Mouse (Mus musculus): ENCODE data around the gene Ino80. TPM values are rescaled to one million over a fixed set of nuclear protein-coding genes. Genes with fewer than 3 reads are reported as not detected.

The Ino80 gene
- polyA plus RNA-seq, 1 experiment from 2014 or later, result 1.4 TPM

Other genes with a start within 250 kb of the Ino80 start
- gene Ppp1r14d, start 247.8 kb downstream of the Ino80 start, polyA plus RNA-seq (2015; fragmentation: Nextera tagmentation; extraction: Ambion mirVana), result 0.20 TPM in 1 of 2 replicates, not detected in the other
- gene Spint1, start 240.3 kb downstream of the Ino80 start, polyA plus RNA-seq (2015; fragmentation: Nextera tagmentation; extraction: Ambion mirVana), result 0.15 and 0.35 TPM in 2 replicates
- gene Rhov, start 206.4 kb downstream of the Ino80 start, polyA plus RNA-seq (2015; fragmentation: Nextera tagmentation; extraction: Ambion mirVana), result 0.08 and 0.26 TPM in 2 replicates
- 6.3 and 6.4 TPM in 2 replicates for gene Vps18, start 188.9 kb downstream of the Ino80 start, polyA plus RNA-seq (2015; fragmentation: Nextera tagmentation; extraction: Ambion mirVana)
- 1.9 and 2.1 TPM in 2 replicates for gene Dll4, start 151.9 kb downstream of the Ino80 start, polyA plus RNA-seq (2015; fragmentation: Nextera tagmentation; extraction: Ambion mirVana)
- 2.9 and 3.4 TPM in 2 replicates for gene Chac1, start 126.5 kb downstream of the Ino80 start, polyA plus RNA-seq (2015; fragmentation: Nextera tagmentation; extraction: Ambion mirVana)
- 0.08 and 0.15 TPM in 2 replicates for gene Exd1, start 69.9 kb upstream of the Ino80 start, polyA plus RNA-seq (2015; fragmentation: Nextera tagmentation; extraction: Ambion mirVana)
- 56.1 and 62.6 TPM in 2 replicates for gene Chp1, start 70.0 kb upstream of the Ino80 start, polyA plus RNA-seq (2015; fragmentation: Nextera tagmentation; extraction: Ambion mirVana)
- 88.1 and 94.0 TPM in 2 replicates for gene Nusap1, start 140.6 kb upstream of the Ino80 start, polyA plus RNA-seq (2015; fragmentation: Nextera tagmentation; extraction: Ambion mirVana)
- gene Oip5, start 140.8 kb upstream of the Ino80 start, polyA plus RNA-seq (2015; fragmentation: Nextera tagmentation; extraction: Ambion mirVana), result 34.7 and 37.0 TPM in 2 replicates
- 30.8 and 30.9 TPM in 2 replicates for gene Ndufaf1, start 185.1 kb upstream of the Ino80 start, polyA plus RNA-seq (2015; fragmentation: Nextera tagmentation; extraction: Ambion mirVana)
- 9.8 and 10.6 TPM in 2 replicates for gene Rtf1, start 197.4 kb upstream of the Ino80 start, polyA plus RNA-seq (2015; fragmentation: Nextera tagmentation; extraction: Ambion mirVana)

All from liver, embryonic 15.5 days (tissue).